Mouse (Mus musculus) G1E (cell line): ENCODE results near the gene Nmnat2. TPM values are rescaled to one million over a fixed set of nuclear protein-coding genes. Genes with fewer than 3 reads are reported as not detected.

Experiments used
- ATAC-seq: 2 replicates; pipeline ENCODE4 v1.8.0; 2016; ENCODE audit warnings: mild to moderate bottlenecking; ENCODE audit not compliant: insufficient number of reproducible peaks, poor library complexity, low FRiP score, severe bottlenecking; ENCODE audit errors: extremely low read depth
- DNase-seq: peaks from one replicate; pipeline ENCODE4 v3.0.0; 2012; ENCODE audit warnings: low spot score
- H3K27me3 ChIP-seq: 2 replicates; pipeline ENCODE4 v1.6.1; 2012; ENCODE audit warnings: mild to moderate bottlenecking, low read length, inconsistent platforms; ENCODE audit not compliant: insufficient read depth
- H3K36me3 ChIP-seq: replicated peaks from 2 replicates; pipeline ENCODE3; 2012; ENCODE audit warnings: mild to moderate bottlenecking, inconsistent platforms
- H3K4me1 ChIP-seq: 2 replicates; pipeline ENCODE4 v1.6.1; 2012; ENCODE audit warnings: low read depth, low read length, inconsistent platforms, mixed read lengths; ENCODE audit not compliant: insufficient read depth
- H3K4me3 ChIP-seq: 2 replicates; pipeline ENCODE4 v1.5.1; 2012; ENCODE audit warnings: low read depth, mild to moderate bottlenecking, inconsistent platforms, low read length, moderate library complexity, mixed read lengths
- H3K9me3 ChIP-seq: replicated peaks from 2 replicates; pipeline ENCODE4 v1.6.1; 2012; ENCODE audit warnings: inconsistent platforms
- CTCF ChIP-seq: IDR thresholded peaks from 2 replicates; pipeline ENCODE4 v1.5.1; 2012; ENCODE audit warnings: low read depth, low read length, inconsistent platforms, mixed read lengths
- GATA1 ChIP-seq: IDR thresholded peaks from 2 replicates; pipeline ENCODE4 v1.6.1; 2012; ENCODE audit warnings: borderline replicate concordance, low read length, inconsistent platforms, mixed read lengths
- GATA2 ChIP-seq: IDR thresholded peaks from 2 replicates; pipeline ENCODE4 v1.6.1; 2012; ENCODE audit warnings: low read depth, low read length, inconsistent platforms, borderline replicate concordance
- POLR2AphosphoS5 ChIP-seq: IDR thresholded peaks from 2 replicates; pipeline ENCODE4 v1.6.1; 2012; ENCODE audit warnings: low read depth, low read length, inconsistent platforms; ENCODE audit not compliant: insufficient replicate concordance
- TAL1 ChIP-seq: conservative IDR thresholded peaks from 2 replicates; pipeline ENCODE4 v1.6.1; 2012; ENCODE audit warnings: low read depth, low read length, inconsistent platforms, mixed read lengths
- polyA plus RNA-seq: library from polyadenylated mRNA; stranded (reverse); fragments of >175 nt; gene quantifications from 2 replicates; pipeline ENCODE4 v1.2.3, GENCODE M21; 2012
- total RNA-seq, 2 experiments: library from RNA; stranded (forward) in 1 of 2; stranded (reverse) in 1 of 2; fragments of 200-1000 nt in 1 of 2; fragments of >200 nt in 1 of 2; fragmentation: Nextera tagmentation in 1 of 2; gene quantifications; 2 replicates each; pipeline ENCODE4 v1.2.3; 2014 to 2017

The Nmnat2 gene
- total and polyA plus RNA-seq, 3 experiments, result 0.22 TPM; not detected in 2

- Histone ChIP-seq H3K36me3 (no peaks in the 10 kb centered on the region), H3K4me1 (no peaks in the 10 kb centered on the region), H3K27me3 (peaks cover 16% of the 10 kb centered on the region), H3K4me3 (no peak overlapping the region), H3K9me3 (peaks cover 6% of the 10 kb centered on the region)
- no peak for ATAC-seq
- no peak for TF ChIP-seq GATA2
- TF ChIP-seq GATA1, result no peak
- no peak for TF ChIP-seq POLR2AphosphoS5
- TF ChIP-seq CTCF, result no peak
- TF ChIP-seq TAL1, result no peak
- no peak for DNase-seq
Measured at GRCm38 (mm10) chr1:152975144-152975543, 20.4 kb downstream of the Nmnat2 start.

GRCm38 (mm10) chr1:152978700-152979099 is 23.9 kb downstream of the Nmnat2 start:
- peaks cover 2% of the 10 kb centered on the region; the same call in 1 of the 2 replicates for H3K4me1 ChIP-seq
- H3K27me3 ChIP-seq, result peaks cover 9% of the 10 kb centered on the region; the same call in 1 of the 2 replicates
- no peak for TF ChIP-seq POLR2AphosphoS5
- TF ChIP-seq TAL1, result no peak
- no peak for TF ChIP-seq GATA1
- TF ChIP-seq GATA2, result no peak
- no peak for TF ChIP-seq CTCF
- ATAC-seq, result no peak
- H3K9me3 ChIP-seq, result peaks cover 6% of the 10 kb centered on the region
- no peak overlapping the region for H3K4me3 ChIP-seq
- H3K36me3 ChIP-seq, result no peaks in the 10 kb centered on the region
- DNase-seq, result no peak

- Histone ChIP-seq H3K36me3 (no peaks in the 10 kb centered on the region), H3K27me3 (0 out of 2 replicates have a peak, but pooled peaks cover 3% of the 10 kb centered on the region), H3K4me3 (no peak overlapping the region), H3K4me1 (peaks cover 4% of the 10 kb centered on the region; the same call in 1 of the 2 replicates), H3K9me3 (no peaks in the 10 kb centered on the region)
- TF ChIP-seq GATA2, result no peak
- no peak for TF ChIP-seq CTCF
- TF ChIP-seq GATA1, result no peak
- TF ChIP-seq POLR2AphosphoS5, result no peak
- ATAC-seq (no peak), DNase-seq (no peak)
Measured at GRCm38 (mm10) chr1:152983416-152983815, 28.6 kb downstream of the Nmnat2 start.

GRCm38 (mm10) chr1:152986981-152987380 is 32.2 kb downstream of the Nmnat2 start:
- Histone ChIP-seq H3K9me3 (no peaks in the 10 kb centered on the region), H3K4me3 (no peak overlapping the region)

GRCm38 (mm10) chr1:152990067-152990466 is 35.3 kb downstream of the Nmnat2 start:
- ATAC-seq (no peak), DNase-seq (no peak)
- H3K9me3 ChIP-seq, result no peaks in the 10 kb centered on the region
- peaks cover 26% of the 10 kb centered on the region for H3K4me1 ChIP-seq
- H3K36me3 ChIP-seq, result no peaks in the 10 kb centered on the region
- no peaks in the 10 kb centered on the region for H3K27me3 ChIP-seq
- TF ChIP-seq CTCF, result no peak
- TF ChIP-seq GATA1, result no peak
- H3K4me3 ChIP-seq, result no peak overlapping the region

More at GRCm38 (mm10) chr1:152986981-152987380, 32.2 kb downstream of the Nmnat2 start:
- DNase-seq, result no peak
- ATAC-seq, result no peak
- Histone ChIP-seq H3K4me1 (peaks cover 22% of the 10 kb centered on the region), H3K27me3 (no peaks in the 10 kb centered on the region), H3K36me3 (no peaks in the 10 kb centered on the region)
- TF ChIP-seq POLR2AphosphoS5 (no peak), GATA2 (no peak), CTCF (no peak), GATA1 (no peak), TAL1 (no peak)

- no peak for TF ChIP-seq CTCF
- Histone ChIP-seq H3K4me1 (peaks cover 44% of the 10 kb centered on the region), H3K9me3 (no peaks in the 10 kb centered on the region), H3K4me3 (no peak overlapping the region), H3K36me3 (no peaks in the 10 kb centered on the region), H3K27me3 (no peaks in the 10 kb centered on the region)
- no peak for ATAC-seq
- DNase-seq, result no peak
Measured at GRCm38 (mm10) chr1:152992271-152993134, 37.7 kb downstream of the Nmnat2 start.

GRCm38 (mm10) chr1:152993803-152994202 is 39.0 kb downstream of the Nmnat2 start:
- DNase-seq (no peak), ATAC-seq (no peak)
- TF ChIP-seq GATA2, result no peak
- no peak for TF ChIP-seq POLR2AphosphoS5
- TF ChIP-seq CTCF, result no peak
- no peak for TF ChIP-seq TAL1
- no peak for TF ChIP-seq GATA1
- Histone ChIP-seq H3K27me3 (no peaks in the 10 kb centered on the region), H3K4me3 (no peak overlapping the region), H3K36me3 (no peaks in the 10 kb centered on the region), H3K4me1 (peaks cover 40% of the 10 kb centered on the region), H3K9me3 (no peaks in the 10 kb centered on the region)
